Mouse (Mus musculus): Measurements from ENCODE around the gene Rrp8. TPM values are rescaled to one million over a fixed set of nuclear protein-coding genes. Genes with fewer than 3 reads are reported as not detected.

The Rrp8 gene
- polyA plus RNA-seq, 1 experiment from 2014 or later: 19.3 TPM

GRCm38 (mm10) chr7:105685541-105686197 lies 51.5 kb downstream of the Rrp8 start:
- H3K4me3 ChIP-seq (ENCODE audit: low read depth, low read length): no peak overlapping the region
- 8% methylated on average over 13 of the region's 13 CpGs for WGBS
- H3K4me1 ChIP-seq (ENCODE audit: control insufficient read depth, insufficient read depth, low read length): no peaks in the 10 kb centered on the region
- no peak overlapping the region for H3K27ac ChIP-seq (ENCODE audit: low read depth, low read length)
- no peak overlapping the region for H3K9ac ChIP-seq (ENCODE audit: low read length)
- H3K9me3 ChIP-seq (replicated peaks; ENCODE audit: control insufficient read depth, low read length): no peaks in the 10 kb centered on the region
- no peak for ATAC-seq
- H3K4me2 ChIP-seq (ENCODE audit: low read length): no peak overlapping the region
- no peaks in the 10 kb centered on the region for H3K27me3 ChIP-seq (replicated peaks; ENCODE audit: control insufficient read depth, insufficient read depth, low read length)
- no peaks in the 10 kb centered on the region for H3K36me3 ChIP-seq (ENCODE audit: control insufficient read depth, insufficient read depth, low read length)
- DNase-seq (ENCODE audit: low spot score): no peak

Other genes starting within 250 kb of the Rrp8 start
- 79.9 and 88.5 TPM in 2 replicates for gene Smpd1, start 183.0 kb downstream of the Rrp8 start, polyA plus RNA-seq (2014; fragmentation: Nextera tagmentation; extraction: Ambion mirVana)
- 188 and 228 TPM in 2 replicates for gene Apbb1, start 155.7 kb downstream of the Rrp8 start, polyA plus RNA-seq (2014; fragmentation: Nextera tagmentation; extraction: Ambion mirVana)
- gene Hpx, start 137.2 kb downstream of the Rrp8 start, polyA plus RNA-seq (2014; fragmentation: Nextera tagmentation; extraction: Ambion mirVana): not detected in 2 replicates
- gene Trim3, start 103.8 kb downstream of the Rrp8 start, polyA plus RNA-seq (2014; fragmentation: Nextera tagmentation; extraction: Ambion mirVana): 41.0 and 52.4 TPM in 2 replicates
- gene Timm10b, start 97.3 kb downstream of the Rrp8 start, polyA plus RNA-seq (2014; fragmentation: Nextera tagmentation; extraction: Ambion mirVana): 137 and 144 TPM in 2 replicates
- 92.9 and 97.6 TPM in 2 replicates for gene Arfip2, start 97.0 kb downstream of the Rrp8 start, polyA plus RNA-seq (2014; fragmentation: Nextera tagmentation; extraction: Ambion mirVana)
- gene Gm45799, start 96.8 kb downstream of the Rrp8 start, polyA plus RNA-seq (2014; fragmentation: Nextera tagmentation; extraction: Ambion mirVana): 17.4 and 25.0 TPM in 2 replicates
- 0.96 and 1.1 TPM in 2 replicates for gene Dnhd1, start 86.6 kb downstream of the Rrp8 start, polyA plus RNA-seq (2014; fragmentation: Nextera tagmentation; extraction: Ambion mirVana)
- 207 and 214 TPM in 2 replicates for gene Ilk, start 793 bp downstream of the Rrp8 start, polyA plus RNA-seq (2014; fragmentation: Nextera tagmentation; extraction: Ambion mirVana)
- gene Taf10, start 7.0 kb upstream of the Rrp8 start, polyA plus RNA-seq (2014; fragmentation: Nextera tagmentation; extraction: Ambion mirVana): 116 and 164 TPM in 2 replicates
- gene Tpp1, start 14.8 kb upstream of the Rrp8 start, polyA plus RNA-seq (2014; fragmentation: Nextera tagmentation; extraction: Ambion mirVana): 41.1 and 44.3 TPM in 2 replicates
- 18.3 and 21.7 TPM in 2 replicates for gene Dchs1, start 50.3 kb upstream of the Rrp8 start, polyA plus RNA-seq (2014; fragmentation: Nextera tagmentation; extraction: Ambion mirVana)
- gene Mrpl17, start 73.7 kb upstream of the Rrp8 start, polyA plus RNA-seq (2014; fragmentation: Nextera tagmentation; extraction: Ambion mirVana): 182 and 221 TPM in 2 replicates
- gene Gm4070, start 216.6 kb upstream of the Rrp8 start, polyA plus RNA-seq (2014; fragmentation: Nextera tagmentation; extraction: Ambion mirVana): 0.08 TPM in 1 of 2 replicates, not detected in the other

Measured in forebrain, embryonic 14.5 days (tissue).